Mouse (Mus musculus): ENCODE data around the gene Tab1. TPM values are rescaled to one million over a fixed set of nuclear protein-coding genes. Genes with fewer than 3 reads are reported as not detected.
A peak's percentile ranks its signal among the peaks of the same experiment; 100 is the strongest.

Tab1 gene
- polyA plus RNA-seq, 2 experiments, result 34.6 to 43.1 TPM

DNA sequence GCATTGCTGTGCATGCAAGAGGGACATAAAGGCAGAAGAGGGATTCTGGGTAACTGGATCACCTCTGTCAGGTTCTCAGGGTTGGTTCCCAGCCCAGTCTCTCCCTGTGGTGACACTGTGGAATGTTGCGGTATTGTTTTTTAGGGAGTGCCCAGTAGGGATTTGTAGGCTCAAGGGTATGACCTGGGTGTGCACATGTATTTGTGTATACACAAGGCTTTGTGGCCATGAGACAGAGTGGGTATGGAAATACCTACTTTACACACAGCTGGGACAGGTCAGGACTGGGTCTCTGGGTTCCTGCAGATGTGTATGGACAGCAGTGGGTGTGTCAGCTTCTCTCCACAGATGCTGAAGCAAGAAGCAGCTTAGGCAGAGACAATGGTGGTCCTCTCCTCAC is 36.6 kb downstream of the Tab1 start:
- WGBS, result 100% methylated on average over 1 of the region's 1 CpGs
- Histone ChIP-seq H3K4me1 (ENCODE audit: control insufficient read depth, insufficient read depth, low read length) (peaks cover 20% of the 10 kb centered on the region), H3K36me3 (ENCODE audit: control insufficient read depth, insufficient read depth, low read length) (no peaks in the 10 kb centered on the region), H3K27ac (replicated peaks; ENCODE audit: low read depth, low read length) (no peak overlapping the region), H3K9me3 (ENCODE audit: control insufficient read depth, low read length) (no peaks in the 10 kb centered on the region), H3K27me3 (ENCODE audit: control insufficient read depth, insufficient read depth, low read length) (no peaks in the 10 kb centered on the region), H3K9ac (ENCODE audit: low read depth, low read length, severe bottlenecking) (0 out of 2 replicates have a peak overlapping the region, but pooled peaks have one; percentile 16), H3K4me2 (replicated peaks; ENCODE audit: low read depth, low read length, severe bottlenecking) (no peak overlapping the region), H3K4me3 (replicated peaks; ENCODE audit: low read length) (no peak overlapping the region)
- ATAC-seq (ENCODE audit: low FRiP score, low read depth) (no peak), DNase-seq (ENCODE audit: low spot score) (no peak)
- no peak for TF ChIP-seq POLR2A (IDR thresholded peaks at IDR 0.05; ENCODE audit: borderline replicate concordance, extremely low read depth, insufficient read depth, insufficient read length)

DNA sequence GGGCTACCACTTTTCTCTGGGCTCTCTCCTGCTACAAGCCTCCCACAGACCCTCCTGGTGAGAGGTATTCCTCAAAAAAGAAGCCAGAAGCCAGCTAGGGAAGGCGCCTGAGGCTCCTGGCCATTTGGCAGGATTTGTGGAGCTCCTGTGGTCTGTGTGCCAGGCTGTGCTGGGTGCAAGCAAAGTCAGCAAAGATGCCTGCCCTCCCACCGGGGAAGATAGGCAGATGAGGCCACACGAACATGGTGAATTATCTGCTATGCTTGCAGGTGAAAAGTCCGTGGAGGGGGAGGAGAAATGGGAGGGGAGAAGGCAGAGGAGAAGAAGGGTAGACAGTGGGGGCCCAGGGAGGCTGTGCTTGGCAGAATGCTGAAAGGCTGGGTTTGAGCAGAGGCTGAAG is 37.4 kb downstream of the Tab1 start:
- no peak overlapping the region for H3K4me2 ChIP-seq (replicated peaks; ENCODE audit: low read depth, low read length, severe bottlenecking)
- no peaks in the 10 kb centered on the region for H3K9me3 ChIP-seq (ENCODE audit: control insufficient read depth, low read length)
- H3K27me3 ChIP-seq (ENCODE audit: control insufficient read depth, insufficient read depth, low read length), result no peaks in the 10 kb centered on the region
- WGBS, result 52% methylated on average over 4 of the region's 4 CpGs
- no peak overlapping the region for H3K9ac ChIP-seq (ENCODE audit: low read depth, low read length, severe bottlenecking)
- H3K36me3 ChIP-seq (ENCODE audit: control insufficient read depth, insufficient read depth, low read length), result no peaks in the 10 kb centered on the region
- peaks cover 29% of the 10 kb centered on the region for H3K4me1 ChIP-seq (ENCODE audit: control insufficient read depth, insufficient read depth, low read length)
- H3K4me3 ChIP-seq (replicated peaks; ENCODE audit: low read length), result no peak overlapping the region
- ATAC-seq (ENCODE audit: low FRiP score, low read depth) (no peak), DNase-seq (ENCODE audit: low spot score) (no peak)
- no peak overlapping the region for H3K27ac ChIP-seq (replicated peaks; ENCODE audit: low read depth, low read length)
- no peak for TF ChIP-seq POLR2A (IDR thresholded peaks at IDR 0.05; ENCODE audit: borderline replicate concordance, extremely low read depth, insufficient read depth, insufficient read length)

DNA sequence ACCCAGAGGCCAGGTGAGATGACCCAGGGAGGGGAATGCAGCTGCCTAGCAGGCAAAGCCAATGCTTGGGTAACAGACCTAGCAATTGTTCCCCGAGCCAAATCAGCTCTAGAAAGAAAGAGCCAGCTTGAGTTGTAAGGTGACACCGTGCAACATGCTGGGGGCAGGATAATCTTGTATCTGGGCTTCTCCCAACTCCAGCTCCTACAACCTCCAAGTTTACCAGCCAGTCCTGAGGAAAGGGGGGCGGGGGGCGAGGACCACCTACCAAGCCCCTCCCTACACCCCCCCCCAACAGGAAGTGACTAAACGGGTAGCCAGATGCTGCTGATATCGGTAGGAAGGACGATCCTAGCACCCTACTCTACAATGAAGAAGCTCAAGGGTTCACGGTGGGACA is 38.4 kb downstream of the Tab1 start:
- H3K4me3 ChIP-seq (replicated peaks; ENCODE audit: low read length), result no peak overlapping the region
- ATAC-seq (ENCODE audit: low FRiP score, low read depth), result no peak
- no peak for DNase-seq (ENCODE audit: low spot score)
- 8% methylated on average over 8 of the region's 8 CpGs for WGBS
- H3K9ac ChIP-seq (ENCODE audit: low read depth, low read length, severe bottlenecking), result 0 out of 2 replicates have a peak overlapping the region, but pooled peaks have one; percentile 5
- H3K27ac ChIP-seq (replicated peaks; ENCODE audit: low read depth, low read length), result no peak overlapping the region
- no peaks in the 10 kb centered on the region for H3K9me3 ChIP-seq (ENCODE audit: control insufficient read depth, low read length)
- H3K27me3 ChIP-seq (ENCODE audit: control insufficient read depth, insufficient read depth, low read length), result no peaks in the 10 kb centered on the region
- H3K4me1 ChIP-seq (ENCODE audit: control insufficient read depth, insufficient read depth, low read length), result peaks cover 29% of the 10 kb centered on the region
- no peak for TF ChIP-seq POLR2A (IDR thresholded peaks at IDR 0.05; ENCODE audit: borderline replicate concordance, extremely low read depth, insufficient read depth, insufficient read length)
- peak overlapping the region; percentile 21; the same call in 1 of the 2 replicates for H3K4me2 ChIP-seq (replicated peaks; ENCODE audit: low read depth, low read length, severe bottlenecking)
- no peaks in the 10 kb centered on the region for H3K36me3 ChIP-seq (ENCODE audit: control insufficient read depth, insufficient read depth, low read length)

DNA sequence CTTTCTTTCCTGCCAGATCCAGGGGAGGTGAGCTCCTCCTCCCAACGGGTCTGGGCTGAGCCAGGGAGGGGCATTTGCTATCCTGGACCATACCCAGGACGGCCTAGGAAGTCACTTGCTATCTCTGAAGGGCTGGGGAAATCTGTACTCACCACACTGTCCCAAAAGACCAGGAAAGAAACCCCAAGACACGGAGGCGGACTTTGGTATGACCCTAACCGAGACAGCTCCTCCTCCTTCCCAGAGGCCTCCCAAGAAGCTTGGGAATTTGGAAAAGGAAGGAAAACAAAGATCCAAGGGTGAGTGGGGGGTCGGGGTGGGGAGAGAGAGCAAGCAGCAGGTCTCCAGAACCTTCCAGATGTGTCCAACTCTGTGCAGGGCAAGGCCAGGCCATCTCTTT is 38.9 kb downstream of the Tab1 start:
- DNase-seq (ENCODE audit: low spot score), result no peak
- Histone ChIP-seq H3K27ac (replicated peaks; ENCODE audit: low read depth, low read length) (no peak overlapping the region), H3K4me2 (replicated peaks; ENCODE audit: low read depth, low read length, severe bottlenecking) (0 out of 2 replicates have a peak overlapping the region, but pooled peaks have one; percentile 21), H3K9ac (ENCODE audit: low read depth, low read length, severe bottlenecking) (0 out of 2 replicates have a peak overlapping the region, but pooled peaks have one; percentile 5), H3K4me1 (ENCODE audit: control insufficient read depth, insufficient read depth, low read length) (peaks cover 29% of the 10 kb centered on the region), H3K4me3 (replicated peaks; ENCODE audit: low read length) (no peak overlapping the region), H3K27me3 (ENCODE audit: control insufficient read depth, insufficient read depth, low read length) (no peaks in the 10 kb centered on the region), H3K36me3 (ENCODE audit: control insufficient read depth, insufficient read depth, low read length) (no peaks in the 10 kb centered on the region), H3K9me3 (ENCODE audit: control insufficient read depth, low read length) (no peaks in the 10 kb centered on the region)
- 24% methylated on average over 6 of the region's 6 CpGs for WGBS
- no peak for ATAC-seq (ENCODE audit: low FRiP score, low read depth)
- TF ChIP-seq POLR2A (IDR thresholded peaks at IDR 0.05; ENCODE audit: borderline replicate concordance, extremely low read depth, insufficient read depth, insufficient read length), result no peak

DNA sequence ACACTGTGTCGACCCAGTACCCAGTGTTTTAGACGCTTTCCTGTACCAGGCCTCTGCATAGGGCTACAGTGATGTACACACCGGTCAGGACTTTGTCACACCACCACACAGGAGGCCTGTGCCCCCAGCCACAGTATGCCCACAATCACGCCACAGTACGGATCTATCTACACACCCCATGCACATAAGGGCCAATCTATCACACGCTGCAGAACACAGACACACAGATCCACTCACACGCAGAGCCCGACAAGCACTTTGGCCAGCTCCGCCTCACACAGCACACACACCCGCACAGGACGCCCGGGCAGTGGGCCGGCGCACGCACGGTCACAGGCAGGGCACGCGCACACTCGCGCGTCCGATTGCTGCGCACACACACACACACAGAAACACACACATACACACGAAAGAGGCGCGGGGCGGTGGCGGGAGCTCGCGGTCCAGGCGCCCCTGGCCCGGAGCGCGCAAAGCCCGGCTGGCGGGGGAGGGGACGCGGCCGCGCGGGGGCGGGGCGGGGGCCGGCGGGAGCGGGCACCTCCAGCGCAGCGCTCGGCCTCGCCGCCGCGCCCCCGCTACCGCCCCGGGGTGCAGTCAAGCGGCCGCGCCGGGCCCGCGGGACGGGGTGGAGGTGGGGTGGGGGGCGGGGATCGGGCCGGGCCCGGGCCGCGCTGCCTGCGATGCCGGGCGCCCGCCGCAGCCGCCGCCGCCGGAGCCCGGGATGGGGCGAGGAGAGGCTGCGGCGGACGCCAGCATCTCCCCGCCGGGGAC is 40.3 kb downstream of the Tab1 start, which contains the start of gene Mgat3:
Mgat3 (plus strand) TSS at position 721 of the 771 bp plus-strand sequence.
- ATAC-seq (ENCODE audit: low FRiP score, low read depth) (peak; percentile 66), DNase-seq (ENCODE audit: low spot score) (peak; percentile 31)
- peak within 1 kb of the TSS; percentile 91 for H3K9ac ChIP-seq (ENCODE audit: low read depth, low read length, severe bottlenecking)
- no peak for TF ChIP-seq POLR2A (IDR thresholded peaks at IDR 0.05; ENCODE audit: borderline replicate concordance, extremely low read depth, insufficient read depth, insufficient read length)
- H3K27ac ChIP-seq (replicated peaks; ENCODE audit: low read depth, low read length), result peak within 1 kb of the TSS; percentile 85
- no peaks in the 10 kb centered on the region for H3K27me3 ChIP-seq (ENCODE audit: control insufficient read depth, insufficient read depth, low read length)
- 9% methylated on average over 20 of the region's 85 CpGs for WGBS
- peak within 1 kb of the TSS; percentile 62 for H3K4me2 ChIP-seq (replicated peaks; ENCODE audit: low read depth, low read length, severe bottlenecking)
- H3K9me3 ChIP-seq (ENCODE audit: control insufficient read depth, low read length), result no peaks in the 10 kb centered on the region
- H3K4me3 ChIP-seq (replicated peaks; ENCODE audit: low read length), result peak within 1 kb of the TSS; percentile 87
- H3K4me1 ChIP-seq (ENCODE audit: control insufficient read depth, insufficient read depth, low read length), result peaks cover 29% of the 10 kb centered on the region
- no peaks in the 10 kb centered on the region for H3K36me3 ChIP-seq (ENCODE audit: control insufficient read depth, insufficient read depth, low read length)

Data from limb, embryonic 14.5 days (tissue).